Mouse (Mus musculus) left cerebral cortex, adult 11 months (tissue): ENCODE measurements around the gene Mobp.

Experiments used
- DNase-seq: peaks from one replicate; pipeline ENCODE4 v3.0.0; 2022; ENCODE audit warnings: low spot score

The Mobp gene

GRCm38 (mm10) chr9:120210865-120211264 is 61.4 kb downstream of the Mobp start:
- DNase-seq = no peak

GRCm38 (mm10) chr9:120212936-120213335 is 63.4 kb downstream of the Mobp start:
- DNase-seq = no peak

- no peak for DNase-seq
These were observed 65.5 kb downstream of the Mobp start for GRCm38 (mm10) chr9:120214978-120215495.

GRCm38 (mm10) chr9:120219411-120219810 is 69.9 kb downstream of the Mobp start:
- DNase-seq = no peak
